Mouse (Mus musculus): ENCODE results near the gene Insl3.

DNA sequence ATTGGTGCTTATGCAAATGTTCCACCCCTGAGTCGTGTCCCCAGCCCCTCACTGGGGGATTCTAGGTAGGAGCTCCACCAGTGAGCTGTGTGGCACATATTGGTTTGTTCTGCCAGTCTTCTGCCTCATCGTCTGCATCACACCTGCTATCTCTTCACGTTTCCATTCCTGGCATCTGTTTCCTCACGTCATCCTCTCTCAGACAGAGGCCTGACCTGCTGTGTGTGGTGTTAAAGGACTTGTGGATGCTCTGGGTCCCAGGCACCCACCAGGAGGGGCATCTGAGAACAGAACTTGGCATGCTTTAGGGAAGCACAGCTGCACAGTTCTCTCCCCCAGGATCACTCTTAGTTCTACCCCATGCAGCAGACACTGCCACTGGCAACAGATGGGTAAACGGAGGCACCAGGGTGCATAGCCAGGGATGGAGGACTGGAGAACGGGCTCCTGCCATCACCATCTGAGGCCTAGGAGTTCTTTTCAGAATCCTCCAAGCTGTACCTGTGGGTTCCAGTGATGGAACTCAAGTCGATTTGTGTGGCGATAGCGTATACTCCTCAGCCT lies 13.5 kb upstream of the Insl3 start:
- TF ChIP-seq RCOR1 (conservative IDR thresholded peaks at IDR 0.05; ENCODE audit: low read depth, low read length) (no peak), POLR2AphosphoS2 (IDR thresholded peaks at IDR 0.05; ENCODE audit: low read depth, low read length) (no peak; the same call in 1 of the 2 replicates), UBTF (IDR thresholded peaks at IDR 0.05; ENCODE audit: low read depth, low read length) (no peak), EP300 (IDR thresholded peaks at IDR 0.05; ENCODE audit: low read length) (no peak; the same call in 1 of the 2 replicates), ELF1 (IDR thresholded peaks at IDR 0.05; ENCODE audit: low read depth, low read length) (no peak), CTCF (conservative IDR thresholded peaks at IDR 0.05 in 1 of 2, IDR thresholded peaks at IDR 0.05 in 1 of 2; ENCODE audit: low read depth in 2 of 2, low read length in 2 of 2) (no peak)
